Mouse (Mus musculus): ENCODE results near the gene Atf6. TPM values are rescaled to one million over a fixed set of nuclear protein-coding genes. Genes with fewer than 3 reads are reported as not detected.

Gene Atf6
- polyA plus RNA-seq, 1 experiment from 2014 or later = 6.9 TPM

DNA sequence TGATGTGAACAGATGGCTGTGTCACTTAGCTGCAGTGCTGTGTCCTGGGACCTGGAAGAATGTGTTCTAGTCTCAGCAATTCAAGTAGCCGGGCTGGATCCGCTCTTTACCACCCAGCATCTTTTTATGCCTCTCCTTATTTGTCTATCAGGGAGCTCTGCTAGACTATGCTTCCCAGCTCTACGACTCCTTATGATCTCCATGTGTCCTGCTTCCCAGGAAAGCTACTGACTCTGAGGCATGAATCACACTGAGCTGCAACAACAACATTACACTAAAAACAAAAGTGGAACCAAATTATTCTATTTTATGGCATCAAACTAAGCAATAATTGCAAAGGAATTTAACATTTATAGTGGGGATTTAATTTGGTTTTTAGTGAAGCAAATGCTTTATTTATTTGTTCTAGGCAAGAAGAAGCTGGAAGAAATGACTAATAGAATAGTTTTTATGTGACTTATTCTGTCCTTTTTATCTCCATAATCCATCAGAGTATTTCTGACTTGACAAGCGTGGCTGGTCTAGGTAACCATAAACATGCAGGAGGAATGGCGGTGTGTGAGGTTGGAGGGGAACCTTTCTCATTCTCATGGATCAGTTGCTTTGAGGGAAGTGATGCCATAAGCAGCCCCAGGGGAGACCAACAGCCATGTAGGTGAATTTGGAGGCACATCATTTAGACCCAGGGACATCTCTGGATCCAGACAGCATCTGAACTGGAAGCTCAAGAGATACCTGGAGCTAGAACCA lies 125.9 kb downstream of the Atf6 start:
- Histone ChIP-seq H3K9me3 (replicated peaks; ENCODE audit: control insufficient read depth, low read length) (no peaks in the 10 kb centered on the region), H3K4me3 (ENCODE audit: low read depth, low read length) (no peak overlapping the region), H3K27ac (ENCODE audit: low read length) (no peak overlapping the region), H3K9ac (ENCODE audit: low read depth, low read length) (no peak overlapping the region), H3K4me1 (ENCODE audit: control insufficient read depth, low read depth, low read length) (no peaks in the 10 kb centered on the region), H3K27me3 (ENCODE audit: control insufficient read depth, insufficient read depth, low read depth, low read length) (no peaks in the 10 kb centered on the region), H3K4me2 (ENCODE audit: low read depth, low read length) (no peak overlapping the region), H3K36me3 (ENCODE audit: control insufficient read depth, insufficient read depth) (no peaks in the 10 kb centered on the region)
- ATAC-seq (ENCODE audit: low read depth) = no peak
- 67% methylated on average over 5 of the region's 5 CpGs for WGBS (ENCODE audit: insufficient replicate concordance)

DNA sequence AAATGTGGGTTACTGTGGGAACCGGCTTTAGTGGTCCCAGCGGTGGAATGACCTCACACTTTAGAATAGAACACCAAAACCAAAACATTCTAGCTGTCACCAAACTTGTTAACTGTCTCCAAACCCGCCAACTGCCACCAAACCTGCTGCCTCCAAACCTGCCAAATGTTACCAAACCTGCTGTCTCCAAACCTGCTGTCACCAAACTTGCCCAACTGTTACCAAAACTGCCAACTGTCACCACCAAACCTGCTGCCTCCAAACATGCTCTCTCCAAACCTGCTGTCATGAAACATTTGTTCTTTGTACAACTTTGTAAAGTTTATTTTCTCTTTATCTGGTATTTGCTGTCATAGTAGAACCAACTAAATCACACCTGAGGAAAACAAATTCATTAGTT lies 132.7 kb downstream of the Atf6 start:
- no peaks in the 10 kb centered on the region for H3K9me3 ChIP-seq (replicated peaks; ENCODE audit: control insufficient read depth, low read length)
- H3K27me3 ChIP-seq (ENCODE audit: control insufficient read depth, insufficient read depth, low read depth, low read length) = no peaks in the 10 kb centered on the region
- H3K4me1 ChIP-seq (ENCODE audit: control insufficient read depth, low read depth, low read length) = no peaks in the 10 kb centered on the region
- no peak overlapping the region for H3K27ac ChIP-seq (ENCODE audit: low read length)
- H3K36me3 ChIP-seq (ENCODE audit: control insufficient read depth, insufficient read depth) = no peaks in the 10 kb centered on the region
- no peak overlapping the region for H3K9ac ChIP-seq (ENCODE audit: low read depth, low read length)
- 75% methylated on average over 3 of the region's 3 CpGs for WGBS (ENCODE audit: insufficient replicate concordance)
- ATAC-seq (ENCODE audit: low read depth) = no peak
- H3K4me3 ChIP-seq (ENCODE audit: low read depth, low read length) = no peak overlapping the region
- H3K4me2 ChIP-seq (ENCODE audit: low read depth, low read length) = no peak overlapping the region

DNA sequence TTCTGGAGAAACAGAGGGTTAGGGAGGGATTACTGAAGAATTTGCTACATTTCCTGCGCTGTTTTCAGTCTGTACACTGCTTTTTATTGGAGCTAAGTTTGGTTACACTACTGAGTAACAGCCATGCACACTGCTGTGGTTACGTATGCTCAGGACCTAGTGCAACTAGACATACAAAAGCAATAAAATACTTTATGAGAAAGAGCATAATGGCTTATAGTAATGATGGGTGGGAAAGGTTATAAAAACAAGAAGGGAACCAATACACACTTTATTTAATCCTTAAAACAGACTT lies 135.0 kb downstream of the Atf6 start:
- Histone ChIP-seq H3K4me1 (ENCODE audit: control insufficient read depth, low read depth, low read length) (no peaks in the 10 kb centered on the region), H3K36me3 (ENCODE audit: control insufficient read depth, insufficient read depth) (no peaks in the 10 kb centered on the region), H3K9me3 (replicated peaks; ENCODE audit: control insufficient read depth, low read length) (no peaks in the 10 kb centered on the region), H3K4me3 (ENCODE audit: low read depth, low read length) (no peak overlapping the region), H3K9ac (ENCODE audit: low read depth, low read length) (no peak overlapping the region), H3K4me2 (ENCODE audit: low read depth, low read length) (no peak overlapping the region), H3K27me3 (ENCODE audit: control insufficient read depth, insufficient read depth, low read depth, low read length) (no peaks in the 10 kb centered on the region), H3K27ac (ENCODE audit: low read length) (no peak overlapping the region)
- WGBS (ENCODE audit: insufficient replicate concordance) = 79% methylated on average over 2 of the region's 2 CpGs
- ATAC-seq (ENCODE audit: low read depth) = no peak

DNA sequence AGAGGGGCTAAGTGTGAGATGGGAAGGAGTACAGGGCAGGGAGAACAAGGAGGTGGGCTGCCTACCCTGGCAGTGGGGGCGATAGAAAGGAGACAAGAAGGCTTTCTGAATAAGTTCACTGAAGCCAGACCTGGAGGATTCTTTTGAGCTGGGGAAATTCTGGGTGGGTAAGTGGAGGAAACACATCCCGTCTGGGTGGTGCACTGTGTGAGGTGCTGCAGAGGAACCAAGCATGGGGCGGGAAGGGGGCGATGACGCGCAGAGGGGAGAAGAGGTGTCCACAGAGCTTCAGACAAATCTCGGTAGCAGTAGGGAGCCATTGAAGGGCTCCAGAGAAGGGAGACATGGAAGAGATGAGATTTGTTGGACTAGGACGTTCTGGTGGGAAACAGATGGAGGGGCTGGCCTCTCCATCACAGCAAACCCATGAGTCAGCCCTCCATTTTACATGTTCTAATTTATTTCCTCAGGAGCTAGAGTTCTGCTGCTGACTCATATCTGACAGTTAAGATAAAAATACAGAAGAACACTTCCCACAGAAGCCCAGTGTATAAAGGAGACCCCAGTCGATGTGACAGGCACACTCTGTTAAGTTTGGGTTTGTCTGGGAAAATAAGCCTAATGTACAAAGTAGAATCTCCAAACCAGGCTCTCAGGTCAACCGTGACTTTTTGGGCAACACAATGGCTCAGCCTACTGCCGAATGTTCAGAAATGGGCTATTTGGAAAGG lies 135.5 kb downstream of the Atf6 start:
- no peaks in the 10 kb centered on the region for H3K36me3 ChIP-seq (ENCODE audit: control insufficient read depth, insufficient read depth)
- no peaks in the 10 kb centered on the region for H3K4me1 ChIP-seq (ENCODE audit: control insufficient read depth, low read depth, low read length)
- no peak overlapping the region for H3K4me3 ChIP-seq (ENCODE audit: low read depth, low read length)
- no peak overlapping the region for H3K9ac ChIP-seq (ENCODE audit: low read depth, low read length)
- no peaks in the 10 kb centered on the region for H3K9me3 ChIP-seq (replicated peaks; ENCODE audit: control insufficient read depth, low read length)
- no peak overlapping the region for H3K4me2 ChIP-seq (ENCODE audit: low read depth, low read length)
- no peaks in the 10 kb centered on the region for H3K27me3 ChIP-seq (ENCODE audit: control insufficient read depth, insufficient read depth, low read depth, low read length)
- no peak overlapping the region for H3K27ac ChIP-seq (ENCODE audit: low read length)
- 66% methylated on average over 11 of the region's 11 CpGs for WGBS (ENCODE audit: insufficient replicate concordance)
- no peak for ATAC-seq (ENCODE audit: low read depth)

DNA sequence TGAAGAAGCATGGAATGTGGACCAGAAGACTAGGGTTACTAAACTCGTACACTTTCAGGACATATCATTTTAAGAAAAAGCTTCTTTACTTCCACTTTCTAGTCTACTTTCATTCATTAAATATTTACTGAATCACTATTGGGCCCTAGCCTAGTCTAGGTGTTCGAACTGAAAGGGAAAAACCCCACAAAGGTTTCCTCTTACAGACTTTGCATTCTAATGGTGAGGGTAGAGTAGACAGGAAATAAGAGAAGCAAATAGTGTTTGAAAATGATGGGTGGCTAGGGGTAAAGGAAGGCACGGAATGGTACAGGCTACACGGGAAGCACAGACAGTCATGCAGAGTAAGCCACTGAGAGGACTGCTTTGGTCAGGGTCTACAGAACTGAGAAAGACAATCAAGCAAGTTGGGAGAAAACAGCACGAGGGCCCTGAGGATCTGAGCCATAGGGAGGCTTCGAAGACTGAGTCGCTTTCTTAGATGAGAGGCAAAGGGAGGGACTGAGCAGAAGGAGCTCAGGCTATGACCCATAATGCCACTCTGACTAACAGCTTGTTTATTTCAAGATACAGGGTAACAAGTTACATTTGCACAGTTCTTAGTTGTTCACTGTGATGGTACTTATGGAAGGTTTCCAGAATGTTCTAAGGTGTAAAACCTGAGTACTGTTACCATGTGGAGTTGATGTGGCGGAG lies 138.2 kb downstream of the Atf6 start:
- Histone ChIP-seq H3K36me3 (ENCODE audit: control insufficient read depth, insufficient read depth) (no peaks in the 10 kb centered on the region), H3K4me1 (ENCODE audit: control insufficient read depth, low read depth, low read length) (no peaks in the 10 kb centered on the region), H3K4me2 (ENCODE audit: low read depth, low read length) (no peak overlapping the region), H3K27ac (ENCODE audit: low read length) (no peak overlapping the region), H3K27me3 (ENCODE audit: control insufficient read depth, insufficient read depth, low read depth, low read length) (no peaks in the 10 kb centered on the region), H3K4me3 (ENCODE audit: low read depth, low read length) (no peak overlapping the region), H3K9ac (ENCODE audit: low read depth, low read length) (no peak overlapping the region), H3K9me3 (replicated peaks; ENCODE audit: control insufficient read depth, low read length) (no peaks in the 10 kb centered on the region)
- WGBS (ENCODE audit: insufficient replicate concordance) = 67% methylated on average over 8 of the region's 8 CpGs
- no peak for ATAC-seq (ENCODE audit: low read depth)

DNA sequence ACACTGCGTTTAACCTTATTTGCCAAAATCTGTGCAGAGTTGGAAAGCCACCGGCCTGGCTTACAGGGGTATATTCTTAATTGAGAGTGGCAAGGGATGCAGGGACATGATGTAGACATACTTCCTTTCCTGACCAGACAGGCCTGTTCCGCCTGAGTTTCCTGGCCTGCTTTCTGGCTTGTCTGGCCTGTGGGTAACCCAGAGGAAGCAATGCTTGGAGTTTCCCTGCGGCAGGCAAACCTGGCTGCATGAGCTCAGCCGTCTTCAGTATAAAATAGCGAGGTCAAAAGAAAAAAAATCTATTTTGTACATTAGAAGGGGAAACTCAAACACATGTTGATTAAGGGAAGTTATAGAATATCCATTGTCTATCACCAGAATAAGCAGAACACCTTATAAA lies 139.0 kb downstream of the Atf6 start:
- no peak overlapping the region for H3K27ac ChIP-seq (ENCODE audit: low read length)
- 51% methylated on average over 6 of the region's 6 CpGs for WGBS (ENCODE audit: insufficient replicate concordance)
- H3K4me2 ChIP-seq (ENCODE audit: low read depth, low read length) = no peak overlapping the region
- no peak overlapping the region for H3K4me3 ChIP-seq (ENCODE audit: low read depth, low read length)
- no peaks in the 10 kb centered on the region for H3K4me1 ChIP-seq (ENCODE audit: control insufficient read depth, low read depth, low read length)
- no peak for ATAC-seq (ENCODE audit: low read depth)
- no peak overlapping the region for H3K9ac ChIP-seq (ENCODE audit: low read depth, low read length)
- H3K9me3 ChIP-seq (replicated peaks; ENCODE audit: control insufficient read depth, low read length) = no peaks in the 10 kb centered on the region
- no peaks in the 10 kb centered on the region for H3K36me3 ChIP-seq (ENCODE audit: control insufficient read depth, insufficient read depth)
- no peaks in the 10 kb centered on the region for H3K27me3 ChIP-seq (ENCODE audit: control insufficient read depth, insufficient read depth, low read depth, low read length)

DNA sequence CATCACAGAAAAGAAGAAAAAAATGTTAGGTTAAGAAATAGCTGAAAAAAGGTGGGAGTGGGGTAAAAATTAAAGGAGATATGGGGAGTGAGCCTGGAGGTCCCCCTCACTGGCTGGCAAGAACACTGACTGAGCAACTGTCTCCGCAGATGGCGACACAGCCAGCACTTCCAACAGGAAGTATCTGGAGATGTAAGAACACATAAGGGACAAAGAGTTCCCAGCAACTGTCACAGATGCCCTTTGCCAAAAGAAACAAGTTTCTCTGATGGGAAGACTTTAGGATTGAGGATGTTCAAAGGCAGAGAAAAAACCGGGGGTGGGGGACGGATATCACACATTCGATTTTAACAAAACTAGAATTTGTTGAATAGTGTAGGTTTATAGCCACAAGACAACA lies 146.0 kb downstream of the Atf6 start:
- no peak overlapping the region for H3K4me2 ChIP-seq (ENCODE audit: low read depth, low read length)
- 74% methylated on average over 5 of the region's 5 CpGs for WGBS (ENCODE audit: insufficient replicate concordance)
- no peak for ATAC-seq (ENCODE audit: low read depth)
- no peaks in the 10 kb centered on the region for H3K27me3 ChIP-seq (ENCODE audit: control insufficient read depth, insufficient read depth, low read depth, low read length)
- no peak overlapping the region for H3K27ac ChIP-seq (ENCODE audit: low read length)
- H3K4me1 ChIP-seq (ENCODE audit: control insufficient read depth, low read depth, low read length) = no peaks in the 10 kb centered on the region
- no peak overlapping the region for H3K9ac ChIP-seq (ENCODE audit: low read depth, low read length)
- no peaks in the 10 kb centered on the region for H3K9me3 ChIP-seq (replicated peaks; ENCODE audit: control insufficient read depth, low read length)
- no peaks in the 10 kb centered on the region for H3K36me3 ChIP-seq (ENCODE audit: control insufficient read depth, insufficient read depth)
- H3K4me3 ChIP-seq (ENCODE audit: low read depth, low read length) = no peak overlapping the region

DNA sequence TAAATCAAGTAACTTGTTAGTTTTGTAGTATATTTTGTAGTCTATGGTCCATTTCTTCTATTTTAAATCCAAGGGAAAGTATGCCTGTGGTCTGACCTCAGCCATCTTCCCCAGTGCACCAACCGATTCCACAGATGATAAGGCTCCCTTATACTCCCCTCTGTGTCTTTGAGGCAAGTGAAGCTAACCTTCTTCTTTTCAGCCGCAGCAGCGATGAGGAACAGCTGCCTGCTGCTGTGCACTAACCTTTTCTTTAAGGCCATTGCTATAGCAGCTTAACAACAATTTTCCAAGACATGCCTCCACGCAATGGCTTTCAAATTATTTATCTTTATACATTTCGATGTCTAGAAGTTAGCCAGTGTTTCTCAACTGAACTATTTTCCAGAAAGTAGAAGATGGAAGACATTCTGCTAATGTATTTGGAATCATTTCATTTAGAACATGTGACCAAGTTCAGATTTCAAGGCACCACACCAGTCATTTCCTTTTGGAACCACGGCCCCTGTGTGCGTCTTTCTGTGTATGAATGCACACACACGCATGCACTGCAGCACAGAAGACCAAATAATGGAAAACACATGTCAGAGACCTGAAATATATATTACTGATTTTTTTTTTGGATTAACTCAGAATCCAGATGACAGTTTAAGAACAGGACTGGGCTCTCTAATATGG lies 149.3 kb downstream of the Atf6 start:
- no peaks in the 10 kb centered on the region for H3K27me3 ChIP-seq (ENCODE audit: control insufficient read depth, insufficient read depth, low read depth, low read length)

More for the DNA sequence above, 149.3 kb downstream of the Atf6 start:
- Histone ChIP-seq H3K36me3 (ENCODE audit: control insufficient read depth, insufficient read depth) (no peaks in the 10 kb centered on the region), H3K9ac (ENCODE audit: low read depth, low read length) (no peak overlapping the region), H3K9me3 (replicated peaks; ENCODE audit: control insufficient read depth, low read length) (no peaks in the 10 kb centered on the region), H3K4me1 (ENCODE audit: control insufficient read depth, low read depth, low read length) (no peaks in the 10 kb centered on the region), H3K4me3 (ENCODE audit: low read depth, low read length) (no peak overlapping the region), H3K4me2 (ENCODE audit: low read depth, low read length) (no peak overlapping the region), H3K27ac (ENCODE audit: low read length) (no peak overlapping the region)
- ATAC-seq (ENCODE audit: low read depth) = no peak
- 60% methylated on average over 8 of the region's 8 CpGs for WGBS (ENCODE audit: insufficient replicate concordance)

Data from liver, embryonic 16.5 days (tissue).